Mouse (Mus musculus): ENCODE results near the gene Psmb9.

DNA sequence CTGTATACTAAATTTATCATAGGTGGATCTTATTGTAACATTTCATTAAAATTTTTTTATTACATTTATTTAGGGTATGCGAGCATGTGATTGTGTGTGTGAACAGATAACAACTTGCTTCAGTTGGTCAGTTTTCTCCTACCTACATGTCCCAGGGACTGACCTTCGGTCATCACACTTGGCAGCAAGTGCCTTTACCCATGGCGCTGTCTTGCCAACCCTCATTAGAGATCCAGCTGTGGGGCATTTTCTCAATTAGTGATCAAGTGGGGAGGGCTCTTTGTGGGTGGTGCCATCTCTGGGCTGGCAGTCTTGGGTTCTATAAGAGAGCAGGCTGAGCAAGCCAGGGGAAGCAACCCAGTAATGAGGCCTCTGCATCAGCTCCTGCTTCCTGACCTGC, 37.3 kb upstream of the Psmb9 start:
- no peak for TF ChIP-seq POLR2A (IDR thresholded peaks at IDR 0.05; ENCODE audit: control insufficient read depth, extremely low read depth, insufficient read depth, low read length, poor library complexity)
- TF ChIP-seq CTCF (IDR thresholded peaks at IDR 0.05; ENCODE audit: borderline replicate concordance, control insufficient read depth, extremely low read depth, insufficient read depth, low read length, poor library complexity), result no peak
